Mouse (Mus musculus) liver, adult 2 months (tissue): Measurements from ENCODE around the gene Cdc16. TPM values are rescaled to one million over a fixed set of nuclear protein-coding genes. Genes with fewer than 3 reads are reported as not detected.
"Not testable (repeated sequence)": the region's sequence is repeated elsewhere in the genome, so short reads cannot be mapped to it uniquely, and the experiment has no call there.

Source experiments
- DNase-seq: peaks from one replicate; pipeline ENCODE4 v3.0.0-alpha.2; 2011; ENCODE audit warnings: low read depth, low spot score; ENCODE audit errors: extremely low read depth
- H3K27ac ChIP-seq: fragments of 200-500 bp; replicated peaks from 2 replicates; pipeline ENCODE4 v1.5.1; 2012; ENCODE audit warnings: low read depth, mild to moderate bottlenecking, control low read depth, inconsistent platforms, low read length; ENCODE audit not compliant: insufficient read depth
- H3K27me3 ChIP-seq: fragments of 200-500 bp; 2 replicates; pipeline ENCODE4 v1.6.1; 2012; ENCODE audit warnings: mild to moderate bottlenecking, moderate library complexity, low read length, inconsistent platforms; ENCODE audit not compliant: control insufficient read depth, insufficient read depth
- H3K36me3 ChIP-seq: fragments of 200-500 bp; 2 replicates; pipeline ENCODE4 v1.6.1; 2012; ENCODE audit warnings: low read length, inconsistent platforms; ENCODE audit not compliant: control insufficient read depth, insufficient read depth
- H3K4me1 ChIP-seq: fragments of 200-500 bp; 2 replicates; pipeline ENCODE4 v1.6.1; 2011; ENCODE audit warnings: low read length; ENCODE audit not compliant: control insufficient read depth, insufficient read depth
- H3K4me3 ChIP-seq: fragments of 200-500 bp; 2 replicates; pipeline ENCODE4 v1.5.1; 2011; ENCODE audit warnings: low read depth, mild to moderate bottlenecking, control low read depth, low read length, moderate library complexity; ENCODE audit not compliant: insufficient read depth
- H3K79me2 ChIP-seq: fragments of 200-500 bp; 2 replicates; pipeline ENCODE4 v1.6.1; 2012; ENCODE audit warnings: inconsistent platforms, mild to moderate bottlenecking, low read length, moderate library complexity; ENCODE audit not compliant: control insufficient read depth, insufficient read depth
- H3K9ac ChIP-seq: fragments of 200-500 bp; 2 replicates; pipeline ENCODE4 v1.6.1; 2012; ENCODE audit warnings: low read depth, mild to moderate bottlenecking, control low read depth, inconsistent platforms, low read length
- CTCF ChIP-seq: fragments of 200-500 bp; IDR thresholded peaks from 2 replicates; pipeline ENCODE4 v1.5.1; 2011; ENCODE audit warnings: low read depth, low read length, control low read depth
- POLR2A ChIP-seq: fragments of 200-500 bp; IDR thresholded peaks from 2 replicates; pipeline ENCODE4 v1.6.1; 2011; ENCODE audit warnings: low read length, control low read depth; ENCODE audit not compliant: insufficient read depth; ENCODE audit errors: extremely low read depth
- WGBS: fragments of 180-500 bp; shearing (Covaris S2); methylation state at CpG from one replicate; pipeline ENCODE4 v1.1.7; 2018; 5-methylcytosine and 5-hydroxymethylcytosine counted together
- polyA plus RNA-seq: library from polyadenylated mRNA; depleted of rRNA; stranded (reverse); fragments of >200 nt; gene quantifications from 2 replicates; pipeline ENCODE4 v1.2.3, GENCODE M21; 2012
- total RNA-seq: library from RNA; depleted of rRNA; stranded (reverse); fragments of >200 nt; gene quantifications from 2 replicates; pipeline ENCODE4 v1.2.3, GENCODE M21; 2014

The Cdc16 gene
- total and polyA plus RNA-seq, 2 experiments = 13.5 to 27.8 TPM

DNA sequence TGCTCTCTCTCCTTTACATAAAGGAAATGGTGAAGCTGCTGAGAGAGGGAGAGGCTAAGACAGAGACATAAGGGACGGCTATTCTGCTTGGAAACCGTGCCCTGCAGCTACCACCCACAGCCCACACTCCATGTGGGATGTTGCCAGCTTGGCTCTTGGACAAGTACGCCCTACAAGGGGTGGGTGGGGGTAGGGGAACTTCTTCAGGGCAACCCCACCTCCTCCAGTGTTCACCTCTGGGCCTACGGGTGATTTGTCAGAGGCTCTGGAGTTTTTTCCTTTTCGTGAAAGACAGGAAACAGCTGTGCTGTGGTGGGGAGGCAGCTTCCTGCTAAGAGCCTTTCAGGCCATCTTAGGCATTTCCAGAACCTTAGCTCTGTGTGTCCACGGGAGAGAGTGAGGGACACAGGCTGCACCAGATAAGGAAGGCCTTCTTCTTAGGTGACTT, 17.1 kb upstream of the Cdc16 start:
- Histone ChIP-seq H3K9ac (no peak overlapping the region), H3K79me2 (no peaks in the 10 kb centered on the region), H3K27ac (no peak overlapping the region), H3K4me3 (no peak overlapping the region), H3K27me3 (no peaks in the 10 kb centered on the region), H3K36me3 (no peaks in the 10 kb centered on the region), H3K4me1 (no peaks in the 10 kb centered on the region)
- 58% methylated on average over 6 of the region's 6 CpGs for WGBS
- no peak for TF ChIP-seq CTCF
- no peak for TF ChIP-seq POLR2A
- DNase-seq = no peak

DNA sequence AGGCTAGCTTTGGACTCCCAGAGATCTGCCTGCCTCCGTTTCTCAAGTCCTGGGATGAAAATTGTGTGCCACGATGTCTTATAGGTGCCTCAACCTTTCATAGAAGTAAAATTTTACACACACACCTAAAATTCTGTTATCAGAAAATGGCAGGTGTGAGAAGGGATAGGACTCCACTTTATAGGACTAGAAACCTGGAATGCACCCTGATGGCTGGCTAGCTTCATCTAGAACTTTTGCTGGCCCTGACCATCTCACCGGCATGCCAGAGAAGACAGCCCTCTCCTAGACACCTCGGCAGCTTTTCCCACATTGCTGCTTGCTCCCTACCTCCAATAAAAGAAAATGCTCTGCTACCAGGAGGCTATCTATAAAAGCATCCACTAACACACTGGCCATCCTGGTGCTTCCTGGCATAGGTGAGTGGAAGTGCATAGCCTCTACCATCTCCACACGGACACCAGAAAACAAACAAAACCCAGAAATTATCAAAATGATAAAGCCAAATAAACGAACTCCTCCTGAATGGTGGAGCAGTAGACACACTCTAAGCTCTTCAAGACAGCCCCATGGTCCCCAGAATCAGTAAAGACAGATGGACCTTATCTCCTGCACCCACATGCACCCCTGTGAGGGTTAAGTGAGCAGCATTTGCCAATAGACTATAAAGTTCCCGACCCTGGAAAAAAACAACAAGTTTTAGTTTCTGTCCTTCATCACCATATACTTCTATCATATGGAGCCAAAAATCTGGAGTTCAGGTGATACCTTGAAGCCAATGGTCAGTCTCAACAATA, 16.5 kb upstream of the Cdc16 start:
- H3K27ac ChIP-seq = no peak overlapping the region

GRCm38 (mm10) chr8:13746212-13746611, 11.3 kb upstream of the Cdc16 start:
- H3K9ac ChIP-seq, H3K27ac ChIP-seq, DNase-seq, H3K36me3 ChIP-seq, H3K79me2 ChIP-seq, H3K4me3 ChIP-seq, H3K4me1 ChIP-seq, H3K27me3 ChIP-seq: not testable (repeated sequence)
- 93% methylated on average over 6 of the region's 6 CpGs for WGBS

More for the DNA sequence above, 16.5 kb upstream of the Cdc16 start:
- no peaks in the 10 kb centered on the region for H3K27me3 ChIP-seq
- no peaks in the 10 kb centered on the region for H3K4me1 ChIP-seq
- DNase-seq = no peak
- 73% methylated on average over 7 of the region's 7 CpGs for whole genome bisulfite sequencing
- no peak for TF ChIP-seq CTCF
- TF ChIP-seq POLR2A = no peak
- no peak overlapping the region for H3K9ac ChIP-seq
- no peak overlapping the region for H3K4me3 ChIP-seq
- no peaks in the 10 kb centered on the region for H3K79me2 ChIP-seq
- H3K36me3 ChIP-seq = no peaks in the 10 kb centered on the region

GRCm38 (mm10) chr8:13747626-13748025, 9.8 kb upstream of the Cdc16 start:
- H3K27me3 ChIP-seq = no peaks in the 10 kb centered on the region; the same call in 1 of the 2 replicates
- H3K4me1 ChIP-seq = no peaks in the 10 kb centered on the region
- no peaks in the 10 kb centered on the region for H3K79me2 ChIP-seq
- no peak for DNase-seq
- H3K4me3 ChIP-seq = no peak overlapping the region
- WGBS = 58% methylated on average over 3 of the region's 3 CpGs
- no peak overlapping the region for H3K9ac ChIP-seq
- H3K36me3 ChIP-seq = no peaks in the 10 kb centered on the region
- TF ChIP-seq POLR2A (no peak), CTCF (no peak)
- no peak overlapping the region for H3K27ac ChIP-seq

- no peak overlapping the region for H3K9ac ChIP-seq
- no peaks in the 10 kb centered on the region for H3K36me3 ChIP-seq
- no peak overlapping the region for H3K4me3 ChIP-seq
- peaks cover under 1% of the 10 kb centered on the region; the same call in 1 of the 2 replicates for H3K4me1 ChIP-seq
- TF ChIP-seq CTCF (peak; percentile 69), POLR2A (no peak)
- DNase-seq = peak; percentile 60
- H3K27me3 ChIP-seq = no peaks in the 10 kb centered on the region; the same call in 1 of the 2 replicates
- no peak overlapping the region for H3K27ac ChIP-seq
- WGBS = 27% methylated on average over 2 of the region's 2 CpGs
- H3K79me2 ChIP-seq = 0 out of 2 replicates have a peak, but pooled peaks cover under 1% of the 10 kb centered on the region
Measured at GRCm38 (mm10) chr8:13753680-13754079, 3.8 kb upstream of the Cdc16 start.

DNA sequence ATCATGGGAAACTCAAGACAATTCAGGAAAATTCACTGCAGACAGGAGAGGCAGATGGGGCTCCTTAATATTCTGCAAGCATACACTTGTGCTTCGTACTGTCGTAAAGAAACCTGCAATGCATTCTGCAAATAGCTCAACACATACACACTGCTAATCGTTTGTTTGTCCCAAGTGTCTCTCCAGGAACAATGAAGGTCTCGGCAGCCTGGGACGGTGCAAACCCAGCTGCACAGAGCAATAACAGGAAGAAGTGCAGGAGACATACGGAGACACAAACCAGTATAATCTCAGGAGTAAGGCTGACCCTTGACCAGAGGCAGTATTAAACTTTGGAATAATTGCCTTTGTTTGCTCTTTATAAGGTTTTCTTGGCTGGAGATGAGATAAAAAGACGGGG, 996 bp upstream of the Cdc16 start:
- TF ChIP-seq CTCF (no peak), POLR2A (no peak)
- Histone ChIP-seq H3K9ac (no peak overlapping the region), H3K4me1 (peaks cover 2% of the 10 kb centered on the region; the same call in 1 of the 2 replicates), H3K27ac (no peak overlapping the region), H3K36me3 (peaks cover 8% of the 10 kb centered on the region; the same call in 1 of the 2 replicates), H3K4me3 (no peak overlapping the region), H3K27me3 (no peaks in the 10 kb centered on the region), H3K79me2 (0 out of 2 replicates have a peak, but pooled peaks cover 4% of the 10 kb centered on the region)
- no peak for DNase-seq
- 79% methylated on average over 7 of the region's 7 CpGs for WGBS
